Mouse (Mus musculus) heart, embryonic 15.5 days (tissue): ENCODE measurements around the gene Crybb1. TPM values are rescaled to one million over a fixed set of nuclear protein-coding genes. Genes with fewer than 3 reads are reported as not detected.

Experiments used
- ATAC-seq: fragments of 200-750 bp; cut with Nextera tagmentation; replicated peaks from 2 replicates; pipeline ENCODE4 v1.8.0; 2017; ENCODE audit warnings: low read depth, moderate TSS enrichment; ENCODE audit not compliant: insufficient number of reproducible peaks, insufficient read depth, low FRiP score
- H3K27ac ChIP-seq: fragments of 300-500 bp; sonication (generic); 2 replicates; pipeline ENCODE4 v1.5.1; 2015; ENCODE audit warnings: mild to moderate bottlenecking, inconsistent platforms
- H3K27me3 ChIP-seq: fragments of 300-500 bp; sonication (generic); 2 replicates; pipeline ENCODE4 v1.6.1; 2015; ENCODE audit warnings: inconsistent platforms
- H3K36me3 ChIP-seq: fragments of 300-500 bp; sonication (generic); 2 replicates; pipeline ENCODE4 v1.6.1; 2015; ENCODE audit warnings: mild to moderate bottlenecking, inconsistent platforms
- H3K4me1 ChIP-seq: fragments of 300-500 bp; sonication (generic); replicated peaks from 2 replicates; pipeline ENCODE4 v1.6.1; 2015; ENCODE audit warnings: inconsistent platforms
- H3K4me2 ChIP-seq: fragments of 300-500 bp; sonication (generic); 2 replicates; pipeline ENCODE4 v1.6.1; 2015; ENCODE audit warnings: inconsistent platforms, mild to moderate bottlenecking, moderate library complexity
- H3K4me3 ChIP-seq: fragments of 300-500 bp; sonication (generic); 2 replicates; pipeline ENCODE4 v1.5.1; 2015; ENCODE audit warnings: mild to moderate bottlenecking, inconsistent platforms
- H3K9ac ChIP-seq: fragments of 300-500 bp; sonication (generic); 2 replicates; pipeline ENCODE4 v1.6.1; 2015; ENCODE audit warnings: mild to moderate bottlenecking, inconsistent platforms
- H3K9me3 ChIP-seq: fragments of 300-500 bp; sonication (generic); replicated peaks from 2 replicates; pipeline ENCODE4 v1.6.1; 2016; ENCODE audit warnings: inconsistent platforms
- WGBS: fragments of 180-500 bp; shearing (Covaris S2); methylation state at CpG from one replicate; pipeline ENCODE4 v1.1.7; 2015; ENCODE audit warnings: mixed read lengths; 5-methylcytosine and 5-hydroxymethylcytosine counted together
- polyA plus RNA-seq: library from polyadenylated mRNA; unstranded; fragments of >200 nt; fragmentation: Nextera tagmentation; extraction: Ambion mirVana; gene quantifications from 2 replicates; pipeline ENCODE4 v1.2.1, GENCODE M21; 2015

Gene Crybb1
- polyA plus RNA-seq, 1 experiment from 2014 or later, result 2.1 TPM

GRCm38 (mm10) chr5:112288193-112289141 lies 32.9 kb downstream of the Crybb1 start:
- Histone ChIP-seq H3K9me3 (no peaks in the 10 kb centered on the region), H3K36me3 (no peaks in the 10 kb centered on the region), H3K27ac (peak overlapping the region; percentile 16; the same call in 1 of the 2 replicates), H3K4me2 (peak overlapping the region; percentile 49), H3K27me3 (no peaks in the 10 kb centered on the region), H3K4me3 (peak overlapping the region; percentile 28), H3K4me1 (peaks cover 70% of the 10 kb centered on the region), H3K9ac (no peak overlapping the region)
- ATAC-seq, result no peak
- 71% methylated on average over 9 of the region's 9 CpGs for WGBS

GRCm38 (mm10) chr5:112289236-112289635 lies 33.6 kb downstream of the Crybb1 start:
- no peak overlapping the region for H3K9ac ChIP-seq
- peaks cover 63% of the 10 kb centered on the region for H3K4me1 ChIP-seq
- 20% methylated on average over 8 of the region's 8 CpGs for WGBS
- H3K4me3 ChIP-seq, result peak overlapping the region; percentile 28; the same call in 1 of the 2 replicates
- no peaks in the 10 kb centered on the region for H3K9me3 ChIP-seq
- H3K27ac ChIP-seq, result no peak overlapping the region
- H3K27me3 ChIP-seq, result no peaks in the 10 kb centered on the region
- no peaks in the 10 kb centered on the region for H3K36me3 ChIP-seq
- ATAC-seq, result no peak
- H3K4me2 ChIP-seq, result peak overlapping the region; percentile 49; the same call in 1 of the 2 replicates

GRCm38 (mm10) chr5:112289819-112290535 lies 34.4 kb downstream of the Crybb1 start:
- Histone ChIP-seq H3K9ac (peak overlapping the region; percentile 3; the same call in 1 of the 2 replicates), H3K4me1 (peaks cover 63% of the 10 kb centered on the region), H3K36me3 (no peaks in the 10 kb centered on the region), H3K9me3 (no peaks in the 10 kb centered on the region), H3K27ac (no peak overlapping the region), H3K4me2 (peak overlapping the region; percentile 49), H3K27me3 (no peaks in the 10 kb centered on the region), H3K4me3 (peak overlapping the region; percentile 28; the same call in 1 of the 2 replicates)
- WGBS, result 80% methylated on average over 16 of the region's 16 CpGs
- no peak for ATAC-seq

GRCm38 (mm10) chr5:112290536-112290880 lies 34.9 kb downstream of the Crybb1 start:
- no peak overlapping the region for H3K27ac ChIP-seq
- no peak for ATAC-seq
- peak overlapping the region; percentile 49 for H3K4me2 ChIP-seq
- no peaks in the 10 kb centered on the region for H3K36me3 ChIP-seq
- no peaks in the 10 kb centered on the region for H3K27me3 ChIP-seq
- no peak overlapping the region for H3K9ac ChIP-seq
- H3K4me3 ChIP-seq, result peak overlapping the region; percentile 28; the same call in 1 of the 2 replicates
- H3K4me1 ChIP-seq, result peaks cover 64% of the 10 kb centered on the region
- WGBS, result 92% methylated on average over 8 of the region's 8 CpGs
- no peaks in the 10 kb centered on the region for H3K9me3 ChIP-seq

- WGBS, result 85% methylated on average over 5 of the region's 5 CpGs
- Histone ChIP-seq H3K9me3 (no peaks in the 10 kb centered on the region), H3K27ac (no peak overlapping the region), H3K27me3 (no peaks in the 10 kb centered on the region), H3K4me2 (no peak overlapping the region), H3K9ac (no peak overlapping the region), H3K36me3 (no peaks in the 10 kb centered on the region), H3K4me1 (peaks cover 67% of the 10 kb centered on the region), H3K4me3 (no peak overlapping the region)
- ATAC-seq, result no peak
These were observed 36.3 kb downstream of the Crybb1 start for GRCm38 (mm10) chr5:112291866-112292265.

- Histone ChIP-seq H3K36me3 (no peaks in the 10 kb centered on the region), H3K27ac (no peak overlapping the region), H3K27me3 (no peaks in the 10 kb centered on the region), H3K9ac (no peak overlapping the region), H3K4me3 (no peak overlapping the region), H3K4me1 (peaks cover 71% of the 10 kb centered on the region), H3K4me2 (no peak overlapping the region), H3K9me3 (no peaks in the 10 kb centered on the region)
- 81% methylated on average over 17 of the region's 17 CpGs for WGBS
- no peak for ATAC-seq
These were observed 36.8 kb downstream of the Crybb1 start for GRCm38 (mm10) chr5:112292343-112292980.

GRCm38 (mm10) chr5:112293800-112294199 lies 38.2 kb downstream of the Crybb1 start:
- no peak overlapping the region for H3K27ac ChIP-seq
- no peak overlapping the region for H3K4me2 ChIP-seq
- no peak for ATAC-seq
- no peaks in the 10 kb centered on the region for H3K27me3 ChIP-seq
- WGBS, result 57% methylated on average over 2 of the region's 2 CpGs
- H3K9me3 ChIP-seq, result no peaks in the 10 kb centered on the region
- H3K9ac ChIP-seq, result no peak overlapping the region
- H3K4me3 ChIP-seq, result no peak overlapping the region
- peaks cover 71% of the 10 kb centered on the region for H3K4me1 ChIP-seq
- H3K36me3 ChIP-seq, result no peaks in the 10 kb centered on the region

GRCm38 (mm10) chr5:112294696-112295095 lies 39.1 kb downstream of the Crybb1 start:
- WGBS, result 70% methylated on average over 4 of the region's 4 CpGs

GRCm38 (mm10) chr5:112295162-112295561 lies 39.5 kb downstream of the Crybb1 start:
- WGBS, result 49% methylated on average over 8 of the region's 8 CpGs
- Histone ChIP-seq H3K27me3 (no peaks in the 10 kb centered on the region), H3K27ac (0 out of 2 replicates have a peak overlapping the region, but pooled peaks have one; percentile 3), H3K9me3 (no peaks in the 10 kb centered on the region), H3K4me2 (no peak overlapping the region), H3K4me3 (no peak overlapping the region), H3K9ac (no peak overlapping the region), H3K4me1 (peaks cover 73% of the 10 kb centered on the region), H3K36me3 (no peaks in the 10 kb centered on the region)
- ATAC-seq, result no peak

More at GRCm38 (mm10) chr5:112294696-112295095, 39.1 kb downstream of the Crybb1 start:
- Histone ChIP-seq H3K4me1 (peaks cover 73% of the 10 kb centered on the region), H3K9me3 (no peaks in the 10 kb centered on the region), H3K9ac (no peak overlapping the region), H3K4me2 (no peak overlapping the region), H3K4me3 (no peak overlapping the region), H3K27ac (no peak overlapping the region), H3K27me3 (no peaks in the 10 kb centered on the region), H3K36me3 (no peaks in the 10 kb centered on the region)
- ATAC-seq, result no peak

GRCm38 (mm10) chr5:112295564-112295963 lies 39.9 kb downstream of the Crybb1 start:
- Histone ChIP-seq H3K4me2 (no peak overlapping the region), H3K27ac (0 out of 2 replicates have a peak overlapping the region, but pooled peaks have one; percentile 3), H3K9ac (no peak overlapping the region), H3K36me3 (no peaks in the 10 kb centered on the region), H3K4me3 (no peak overlapping the region), H3K4me1 (peaks cover 74% of the 10 kb centered on the region), H3K9me3 (no peaks in the 10 kb centered on the region), H3K27me3 (no peaks in the 10 kb centered on the region)
- no peak for ATAC-seq
- WGBS, result 70% methylated on average over 8 of the region's 8 CpGs
